Mouse (Mus musculus): Measurements from ENCODE around the gene Kif4. TPM values are rescaled to one million over a fixed set of nuclear protein-coding genes. Genes with fewer than 3 reads are reported as not detected.

Gene Kif4
- polyA plus RNA-seq, 1 experiment from 2014 or later: 33.5 TPM

DNA sequence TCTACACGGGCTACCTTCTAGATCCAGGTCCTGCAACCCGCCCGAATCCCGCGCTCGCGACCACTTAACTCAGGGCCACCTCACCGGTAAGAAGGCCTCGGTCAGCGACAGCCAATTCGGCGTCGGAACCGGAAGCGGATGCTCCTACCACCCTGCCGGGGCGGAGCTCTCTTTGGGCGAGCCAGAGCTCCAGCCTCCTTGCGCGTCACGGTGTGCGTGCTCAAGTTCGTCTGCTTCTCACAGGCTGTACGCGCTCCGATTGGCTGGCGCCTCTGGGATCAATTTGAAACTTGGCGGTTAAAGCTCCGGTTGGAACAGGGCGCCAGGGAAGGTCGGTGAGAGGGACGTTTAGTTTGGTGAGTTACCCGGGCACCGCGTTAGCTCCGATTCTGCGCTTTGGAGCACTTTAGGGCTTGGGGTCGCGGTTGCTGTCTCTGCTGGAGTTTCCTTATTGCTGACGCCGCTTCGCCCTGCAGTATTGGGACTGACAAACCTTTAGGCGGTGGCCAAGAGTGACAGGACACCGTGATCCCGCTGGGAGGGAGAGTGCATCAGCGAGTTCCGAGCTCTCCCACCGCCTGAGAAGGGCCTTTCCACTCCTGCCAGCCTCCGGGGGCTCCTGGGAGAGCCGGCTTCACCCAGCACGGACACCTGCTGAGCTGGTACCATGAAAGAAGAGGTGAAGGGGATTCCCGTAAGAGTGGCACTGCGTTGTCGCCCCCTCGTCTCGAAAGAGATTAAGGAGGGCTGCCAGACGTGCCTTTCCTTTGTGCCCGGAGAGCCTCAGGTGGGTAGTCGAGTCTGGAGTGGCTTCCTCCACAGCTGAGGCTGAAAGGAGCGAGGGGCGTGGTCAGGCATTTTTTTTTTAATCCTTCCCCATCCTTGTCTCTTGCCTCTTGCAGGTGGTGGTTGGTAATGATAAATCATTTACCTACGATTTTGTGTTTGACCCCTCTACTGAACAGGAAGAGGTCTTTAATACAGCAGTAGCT is 561 bp downstream of the Kif4 start, which contains the start of gene Pdzd11:
TSS of gene Pdzd11 (minus strand) at position 767 of the 992 bp plus-strand sequence.
- Histone ChIP-seq H3K9me3 (ENCODE audit: control insufficient read depth, low read length) (no peaks in the 10 kb centered on the region), H3K4me3 (ENCODE audit: low read depth, low read length) (peak within 1 kb of the TSS; percentile 80), H3K27ac (ENCODE audit: low read depth, low read length) (peak within 1 kb of the TSS; percentile 87), H3K36me3 (ENCODE audit: control insufficient read depth, insufficient read depth, low read length) (no peaks in the 10 kb centered on the region), H3K27me3 (replicated peaks; ENCODE audit: control insufficient read depth, insufficient read depth, low read length) (peaks cover 2% of the 10 kb centered on the region; the same call in 1 of the 2 replicates), H3K4me2 (peak within 1 kb of the TSS; percentile 72), H3K9ac (ENCODE audit: low read depth, low read length) (peak within 1 kb of the TSS; percentile 86), H3K4me1 (replicated peaks; ENCODE audit: control insufficient read depth, insufficient read depth, low read length) (no peaks in the 10 kb centered on the region)
- DNase-seq (ENCODE audit: low spot score) (peak; percentile 77), ATAC-seq (replicated peaks; ENCODE audit: low FRiP score) (peak; percentile 96)
- 21% methylated on average over 62 of the region's 62 CpGs for WGBS

- Histone ChIP-seq H3K36me3 (ENCODE audit: control insufficient read depth, insufficient read depth, low read length) (no peaks in the 10 kb centered on the region; the same call in 1 of the 2 replicates), H3K9ac (ENCODE audit: low read depth, low read length) (no peak overlapping the region), H3K27ac (ENCODE audit: low read depth, low read length) (no peak overlapping the region), H3K4me3 (ENCODE audit: low read depth, low read length) (no peak overlapping the region), H3K9me3 (ENCODE audit: control insufficient read depth, low read length) (no peaks in the 10 kb centered on the region), H3K4me2 (no peak overlapping the region), H3K27me3 (replicated peaks; ENCODE audit: control insufficient read depth, insufficient read depth, low read length) (peaks cover 2% of the 10 kb centered on the region; the same call in 1 of the 2 replicates), H3K4me1 (replicated peaks; ENCODE audit: control insufficient read depth, insufficient read depth, low read length) (no peaks in the 10 kb centered on the region)
- ATAC-seq (replicated peaks; ENCODE audit: low FRiP score): no peak
- 86% methylated on average over 2 of the region's 2 CpGs for WGBS
- DNase-seq (ENCODE audit: low spot score): no peak
Observed at GRCm38 (mm10) chrX:100629076-100629475, 3.5 kb downstream of the Kif4 start.

DNA sequence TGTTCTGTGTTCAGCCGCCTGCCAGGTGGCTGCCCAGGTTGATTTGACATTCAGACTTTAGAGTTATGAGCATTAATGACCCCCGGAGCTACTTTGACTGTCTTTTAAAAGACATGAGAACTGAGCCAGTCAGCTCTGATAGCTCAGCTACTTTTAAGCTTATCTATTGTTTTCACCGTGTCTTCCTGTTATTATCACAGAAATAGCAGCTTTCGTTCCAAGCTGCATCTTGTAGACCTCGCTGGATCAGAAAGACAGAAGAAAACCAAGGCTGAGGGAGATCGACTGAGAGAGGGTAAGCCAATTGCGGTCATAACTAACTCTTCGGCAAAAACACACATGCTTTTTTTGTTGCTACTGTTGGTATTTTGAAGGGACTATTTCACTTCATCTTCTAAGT is 12.9 kb downstream of the Kif4 start:
- Histone ChIP-seq H3K27me3 (replicated peaks; ENCODE audit: control insufficient read depth, insufficient read depth, low read length) (no peaks in the 10 kb centered on the region), H3K27ac (ENCODE audit: low read depth, low read length) (no peak overlapping the region), H3K4me1 (replicated peaks; ENCODE audit: control insufficient read depth, insufficient read depth, low read length) (no peaks in the 10 kb centered on the region), H3K4me2 (no peak overlapping the region), H3K4me3 (ENCODE audit: low read depth, low read length) (no peak overlapping the region), H3K9ac (ENCODE audit: low read depth, low read length) (no peak overlapping the region), H3K9me3 (ENCODE audit: control insufficient read depth, low read length) (no peaks in the 10 kb centered on the region), H3K36me3 (ENCODE audit: control insufficient read depth, insufficient read depth, low read length) (peaks cover 6% of the 10 kb centered on the region; the same call in 1 of the 2 replicates)
- DNase-seq (ENCODE audit: low spot score) (no peak), ATAC-seq (replicated peaks; ENCODE audit: low FRiP score) (no peak)
- WGBS: 72% methylated on average over 8 of the region's 8 CpGs

GRCm38 (mm10) chrX:100652848-100653247 is 27.3 kb downstream of the Kif4 start:
- no peak overlapping the region for H3K4me3 ChIP-seq (ENCODE audit: low read depth, low read length)
- H3K4me1 ChIP-seq (replicated peaks; ENCODE audit: control insufficient read depth, insufficient read depth, low read length): no peaks in the 10 kb centered on the region
- H3K36me3 ChIP-seq (ENCODE audit: control insufficient read depth, insufficient read depth, low read length): no peaks in the 10 kb centered on the region
- ATAC-seq (replicated peaks; ENCODE audit: low FRiP score) (no peak), DNase-seq (ENCODE audit: low spot score) (no peak)
- no peaks in the 10 kb centered on the region for H3K9me3 ChIP-seq (ENCODE audit: control insufficient read depth, low read length)
- H3K4me2 ChIP-seq: no peak overlapping the region
- H3K27ac ChIP-seq (ENCODE audit: low read depth, low read length): no peak overlapping the region
- H3K9ac ChIP-seq (ENCODE audit: low read depth, low read length): no peak overlapping the region
- H3K27me3 ChIP-seq (replicated peaks; ENCODE audit: control insufficient read depth, insufficient read depth, low read length): no peaks in the 10 kb centered on the region

DNA sequence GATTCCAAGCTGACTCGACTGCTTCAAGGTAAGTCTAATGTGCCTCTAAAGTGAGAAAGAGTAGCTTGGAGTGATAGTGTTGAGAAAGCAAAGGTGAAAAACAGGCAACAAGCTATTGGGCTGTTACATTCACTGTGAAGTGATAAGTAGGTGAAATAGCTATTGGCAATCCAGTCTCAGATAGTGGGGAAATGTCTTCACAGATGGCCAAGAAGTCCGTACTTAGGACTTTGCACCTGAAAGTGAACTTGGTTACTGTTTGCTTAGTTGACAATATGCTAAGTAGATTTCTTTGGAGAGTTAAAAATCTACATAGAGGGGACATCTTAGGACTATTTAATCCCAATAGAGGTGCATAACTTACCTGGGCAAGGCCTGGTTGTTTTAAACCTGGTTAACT is 39.3 kb downstream of the Kif4 start:
- Histone ChIP-seq H3K9ac (ENCODE audit: low read depth, low read length) (no peak overlapping the region), H3K27me3 (replicated peaks; ENCODE audit: control insufficient read depth, insufficient read depth, low read length) (no peaks in the 10 kb centered on the region), H3K4me3 (ENCODE audit: low read depth, low read length) (no peak overlapping the region), H3K9me3 (ENCODE audit: control insufficient read depth, low read length) (no peaks in the 10 kb centered on the region), H3K4me2 (no peak overlapping the region), H3K36me3 (ENCODE audit: control insufficient read depth, insufficient read depth, low read length) (no peaks in the 10 kb centered on the region), H3K4me1 (replicated peaks; ENCODE audit: control insufficient read depth, insufficient read depth, low read length) (no peaks in the 10 kb centered on the region), H3K27ac (ENCODE audit: low read depth, low read length) (no peak overlapping the region)
- no peak for ATAC-seq (replicated peaks; ENCODE audit: low FRiP score)
- 89% methylated on average over 2 of the region's 2 CpGs for WGBS
- no peak for DNase-seq (ENCODE audit: low spot score)

GRCm38 (mm10) chrX:100678204-100678603 is 52.7 kb downstream of the Kif4 start:
- Histone ChIP-seq H3K4me2 (no peak overlapping the region), H3K36me3 (ENCODE audit: control insufficient read depth, insufficient read depth, low read length) (no peaks in the 10 kb centered on the region; the same call in 1 of the 2 replicates), H3K27me3 (replicated peaks; ENCODE audit: control insufficient read depth, insufficient read depth, low read length) (no peaks in the 10 kb centered on the region), H3K27ac (ENCODE audit: low read depth, low read length) (no peak overlapping the region), H3K9me3 (ENCODE audit: control insufficient read depth, low read length) (no peaks in the 10 kb centered on the region), H3K4me3 (ENCODE audit: low read depth, low read length) (no peak overlapping the region), H3K4me1 (replicated peaks; ENCODE audit: control insufficient read depth, insufficient read depth, low read length) (no peaks in the 10 kb centered on the region), H3K9ac (ENCODE audit: low read depth, low read length) (no peak overlapping the region)
- WGBS: 89% methylated on average over 3 of the region's 3 CpGs
- no peak for DNase-seq (ENCODE audit: low spot score)
- ATAC-seq (replicated peaks; ENCODE audit: low FRiP score): no peak

DNA sequence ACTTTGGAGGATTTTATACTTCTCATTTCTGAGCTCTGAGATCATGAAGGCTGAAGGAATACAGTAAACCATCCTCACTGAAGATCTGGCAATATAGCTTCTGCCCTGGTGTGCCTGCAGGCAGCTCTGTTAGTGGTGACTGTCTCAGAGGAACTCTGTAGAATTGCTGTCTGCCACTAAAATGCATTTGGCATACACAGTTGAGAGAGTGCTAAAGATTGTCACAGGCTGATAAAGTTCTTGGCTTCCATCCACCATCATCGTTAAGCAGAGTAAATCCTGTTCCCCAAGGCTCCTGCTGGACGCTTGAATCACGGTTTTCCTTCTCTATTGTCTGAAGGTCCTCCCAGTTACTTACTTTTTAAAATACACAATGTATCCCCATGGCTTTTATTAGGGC is 61.0 kb downstream of the Kif4 start:
- DNase-seq (ENCODE audit: low spot score): no peak
- Histone ChIP-seq H3K27ac (ENCODE audit: low read depth, low read length) (no peak overlapping the region), H3K27me3 (replicated peaks; ENCODE audit: control insufficient read depth, insufficient read depth, low read length) (peaks cover 8% of the 10 kb centered on the region), H3K4me2 (no peak overlapping the region), H3K4me3 (ENCODE audit: low read depth, low read length) (no peak overlapping the region), H3K9me3 (ENCODE audit: control insufficient read depth, low read length) (no peaks in the 10 kb centered on the region), H3K4me1 (replicated peaks; ENCODE audit: control insufficient read depth, insufficient read depth, low read length) (no peaks in the 10 kb centered on the region), H3K9ac (ENCODE audit: low read depth, low read length) (no peak overlapping the region), H3K36me3 (ENCODE audit: control insufficient read depth, insufficient read depth, low read length) (no peaks in the 10 kb centered on the region; the same call in 1 of the 2 replicates)
- no peak for ATAC-seq (replicated peaks; ENCODE audit: low FRiP score)
- 78% methylated on average over 3 of the region's 3 CpGs for WGBS

- Histone ChIP-seq H3K27me3 (replicated peaks; ENCODE audit: control insufficient read depth, insufficient read depth, low read length) (peaks cover 8% of the 10 kb centered on the region), H3K9me3 (ENCODE audit: control insufficient read depth, low read length) (no peaks in the 10 kb centered on the region), H3K4me2 (no peak overlapping the region), H3K4me3 (ENCODE audit: low read depth, low read length) (no peak overlapping the region), H3K27ac (ENCODE audit: low read depth, low read length) (no peak overlapping the region), H3K4me1 (replicated peaks; ENCODE audit: control insufficient read depth, insufficient read depth, low read length) (no peaks in the 10 kb centered on the region), H3K36me3 (ENCODE audit: control insufficient read depth, insufficient read depth, low read length) (no peaks in the 10 kb centered on the region; the same call in 1 of the 2 replicates), H3K9ac (ENCODE audit: low read depth, low read length) (no peak overlapping the region)
- ATAC-seq (replicated peaks; ENCODE audit: low FRiP score) (no peak), DNase-seq (ENCODE audit: low spot score) (no peak)
- WGBS: 85% methylated on average over 6 of the region's 6 CpGs
Observed at GRCm38 (mm10) chrX:100687360-100688032, 62.0 kb downstream of the Kif4 start.

All from liver, embryonic 11.5 days (tissue).